Mouse (Mus musculus) hindbrain, embryonic 12.5 days (tissue): ENCODE data around the gene Ptafr. TPM values are rescaled to one million over a fixed set of nuclear protein-coding genes. Genes with fewer than 3 reads are reported as not detected.
"Not testable (repeated sequence)": the region's sequence is repeated elsewhere in the genome, so short reads cannot be mapped to it uniquely, and the experiment has no call there.

ENCODE experiments used
- ATAC-seq: fragments of 200-750 bp; cut with Nextera tagmentation; 2 replicates; pipeline ENCODE4 v1.8.0; 2017; ENCODE audit warnings: moderate TSS enrichment; ENCODE audit not compliant: low FRiP score
- H3K27ac ChIP-seq: fragments of 300-500 bp; sonication (generic); 2 replicates; pipeline ENCODE4 v1.5.1; 2016; ENCODE audit warnings: mild to moderate bottlenecking
- H3K27me3 ChIP-seq: fragments of 300-500 bp; sonication (generic); 2 replicates; pipeline ENCODE4 v1.6.1; 2016; ENCODE audit warnings: mild to moderate bottlenecking
- H3K36me3 ChIP-seq: fragments of 300-500 bp; sonication (generic); 2 replicates; pipeline ENCODE4 v1.6.1; 2016; ENCODE audit warnings: mild to moderate bottlenecking
- H3K4me1 ChIP-seq: fragments of 300-500 bp; sonication (generic); 2 replicates; pipeline ENCODE4 v1.6.1; 2016
- H3K4me2 ChIP-seq: fragments of 300-500 bp; sonication (generic); replicated peaks from 2 replicates; pipeline ENCODE4 v1.6.1; 2016; ENCODE audit warnings: mild to moderate bottlenecking
- H3K4me3 ChIP-seq: fragments of 300-500 bp; sonication (generic); 2 replicates; pipeline ENCODE4 v1.5.1; 2016; ENCODE audit warnings: mild to moderate bottlenecking
- H3K9ac ChIP-seq: fragments of 300-500 bp; sonication (generic); 2 replicates; pipeline ENCODE4 v1.6.1; 2016; ENCODE audit warnings: mild to moderate bottlenecking, moderate library complexity
- H3K9me3 ChIP-seq: fragments of 300-500 bp; sonication (generic); replicated peaks from 2 replicates; pipeline ENCODE4 v1.6.1; 2016; ENCODE audit warnings: mild to moderate bottlenecking
- WGBS: fragments of 180-500 bp; shearing (Covaris S2); methylation state at CpG from one replicate; pipeline ENCODE4 v1.1.7; 2016; 5-methylcytosine and 5-hydroxymethylcytosine counted together
- polyA plus RNA-seq: library from polyadenylated mRNA; unstranded; fragments of >200 nt; fragmentation: Nextera tagmentation; extraction: Ambion mirVana; gene quantifications from 2 replicates; pipeline ENCODE4 v1.2.1, GENCODE M21; 2016

Gene Ptafr
- polyA plus RNA-seq, 1 experiment from 2014 or later = 0.76 TPM

- no peak for ATAC-seq
- Histone ChIP-seq H3K9ac (no peak overlapping the region), H3K36me3 (no peaks in the 10 kb centered on the region), H3K9me3 (peaks cover 5% of the 10 kb centered on the region; the same call in 1 of the 2 replicates), H3K27me3 (no peaks in the 10 kb centered on the region), H3K4me3 (no peak overlapping the region), H3K4me2 (no peak overlapping the region), H3K4me1 (no peaks in the 10 kb centered on the region), H3K27ac (no peak overlapping the region)
- 77% methylated on average over 3 of the region's 3 CpGs for WGBS
These were observed 35.9 kb downstream of the Ptafr start for GRCm38 (mm10) chr4:132599764-132600163.

GRCm38 (mm10) chr4:132600465-132600864, 36.6 kb downstream of the Ptafr start:
- no peak for ATAC-seq
- no peaks in the 10 kb centered on the region for H3K27me3 ChIP-seq
- H3K27ac ChIP-seq = no peak overlapping the region
- 84% methylated on average over 6 of the region's 6 CpGs for WGBS
- peaks cover 5% of the 10 kb centered on the region; the same call in 1 of the 2 replicates for H3K9me3 ChIP-seq
- no peaks in the 10 kb centered on the region for H3K36me3 ChIP-seq
- H3K4me3 ChIP-seq = no peak overlapping the region
- no peaks in the 10 kb centered on the region for H3K4me1 ChIP-seq
- H3K4me2 ChIP-seq = no peak overlapping the region
- no peak overlapping the region for H3K9ac ChIP-seq

GRCm38 (mm10) chr4:132601242-132601641, 37.4 kb downstream of the Ptafr start:
- H3K4me1 ChIP-seq, ATAC-seq, H3K36me3 ChIP-seq, H3K27ac ChIP-seq, H3K9me3 ChIP-seq, H3K27me3 ChIP-seq, H3K4me3 ChIP-seq, H3K4me2 ChIP-seq, H3K9ac ChIP-seq: not testable (repeated sequence)
- 84% methylated on average over 5 of the region's 5 CpGs for WGBS

DNA sequence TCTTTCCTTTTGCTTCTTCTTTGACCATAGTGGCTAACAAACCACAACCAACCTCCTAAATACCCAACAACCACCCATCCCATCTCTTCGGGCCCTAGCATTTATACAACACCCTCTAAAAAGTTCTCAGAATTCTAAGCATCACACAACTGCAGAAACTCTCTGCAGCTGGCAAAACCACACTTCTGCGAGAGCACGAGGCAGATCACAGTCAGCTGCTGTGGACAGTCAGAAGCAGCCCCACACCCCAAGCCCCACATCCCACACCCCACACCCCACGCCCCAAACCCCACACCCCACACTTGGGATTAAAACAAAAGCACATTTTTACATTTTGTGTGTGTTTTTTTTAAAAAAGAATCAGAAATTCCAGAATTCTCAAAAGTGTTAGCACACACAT, 39.6 kb downstream of the Ptafr start:
- no peaks in the 10 kb centered on the region for H3K36me3 ChIP-seq
- H3K27me3 ChIP-seq = no peaks in the 10 kb centered on the region
- H3K4me2 ChIP-seq = no peak overlapping the region
- 86% methylated on average over 4 of the region's 4 CpGs for WGBS
- H3K27ac ChIP-seq = no peak overlapping the region
- H3K4me3 ChIP-seq = no peak overlapping the region
- H3K4me1 ChIP-seq = no peaks in the 10 kb centered on the region
- H3K9ac ChIP-seq = no peak overlapping the region
- no peak for ATAC-seq
- peaks cover 5% of the 10 kb centered on the region; the same call in 1 of the 2 replicates for H3K9me3 ChIP-seq

GRCm38 (mm10) chr4:132605816-132606215, 41.9 kb downstream of the Ptafr start:
- Histone ChIP-seq H3K9ac (no peak overlapping the region), H3K27ac (no peak overlapping the region), H3K4me1 (no peaks in the 10 kb centered on the region), H3K36me3 (no peaks in the 10 kb centered on the region), H3K4me3 (no peak overlapping the region), H3K27me3 (no peaks in the 10 kb centered on the region), H3K4me2 (no peak overlapping the region), H3K9me3 (no peaks in the 10 kb centered on the region)
- WGBS = 83% methylated on average over 5 of the region's 5 CpGs
- no peak for ATAC-seq

GRCm38 (mm10) chr4:132608147-132608546, 44.3 kb downstream of the Ptafr start:
- no peak overlapping the region for H3K4me3 ChIP-seq
- no peaks in the 10 kb centered on the region for H3K27me3 ChIP-seq
- no peak overlapping the region for H3K9ac ChIP-seq
- ATAC-seq = no peak
- no peaks in the 10 kb centered on the region for H3K4me1 ChIP-seq
- WGBS = 58% methylated on average over 4 of the region's 4 CpGs
- no peak overlapping the region for H3K27ac ChIP-seq
- no peak overlapping the region for H3K4me2 ChIP-seq
- no peaks in the 10 kb centered on the region for H3K9me3 ChIP-seq
- H3K36me3 ChIP-seq = no peaks in the 10 kb centered on the region

DNA sequence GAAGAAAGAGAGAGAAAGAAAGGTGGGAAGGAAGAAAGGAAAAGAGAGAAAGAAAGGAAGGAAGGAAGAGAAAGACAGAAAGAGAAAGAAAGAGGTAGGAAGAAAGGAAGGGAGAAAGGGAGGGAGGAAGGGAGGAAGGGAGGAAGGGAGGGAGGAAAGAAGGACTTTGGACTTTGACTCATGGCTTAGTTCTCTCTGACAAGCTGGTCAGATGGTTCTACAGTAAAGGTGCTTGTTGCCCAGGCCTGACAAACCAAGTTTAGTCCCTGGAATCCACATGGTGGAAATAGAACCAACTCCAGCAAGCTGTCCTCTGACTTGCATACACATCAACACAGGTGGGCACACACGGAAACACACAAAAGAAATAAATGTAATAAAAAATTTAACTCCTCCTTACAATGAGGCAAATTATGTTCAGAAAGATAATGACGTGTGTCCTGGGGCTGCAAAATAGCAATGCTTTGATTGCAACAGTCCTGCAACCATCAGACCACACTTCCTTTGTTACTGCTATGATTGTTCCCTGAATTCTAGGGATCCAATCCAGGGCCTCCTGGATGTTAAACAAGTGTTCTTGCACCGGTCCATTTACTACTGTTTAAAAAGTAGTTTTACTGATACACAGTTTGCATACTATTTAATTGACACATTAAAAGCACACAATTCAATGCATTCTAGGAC, 46.6 kb downstream of the Ptafr start:
- H3K36me3 ChIP-seq = no peaks in the 10 kb centered on the region
- no peak overlapping the region for H3K27ac ChIP-seq
- no peaks in the 10 kb centered on the region for H3K27me3 ChIP-seq
- no peak for ATAC-seq
- H3K4me3 ChIP-seq = no peak overlapping the region
- H3K4me1 ChIP-seq = no peaks in the 10 kb centered on the region
- no peak overlapping the region for H3K4me2 ChIP-seq
- H3K9me3 ChIP-seq = no peaks in the 10 kb centered on the region
- H3K9ac ChIP-seq = no peak overlapping the region
- 80% methylated on average over 3 of the region's 3 CpGs for WGBS

- Histone ChIP-seq H3K36me3 (no peaks in the 10 kb centered on the region), H3K9me3 (no peaks in the 10 kb centered on the region), H3K9ac (no peak overlapping the region), H3K27me3 (no peaks in the 10 kb centered on the region), H3K4me2 (no peak overlapping the region), H3K4me1 (no peaks in the 10 kb centered on the region), H3K27ac (no peak overlapping the region), H3K4me3 (no peak overlapping the region)
- no peak for ATAC-seq
- 88% methylated on average over 8 of the region's 8 CpGs for WGBS
These were observed 47.5 kb downstream of the Ptafr start for GRCm38 (mm10) chr4:132611320-132611719.

DNA sequence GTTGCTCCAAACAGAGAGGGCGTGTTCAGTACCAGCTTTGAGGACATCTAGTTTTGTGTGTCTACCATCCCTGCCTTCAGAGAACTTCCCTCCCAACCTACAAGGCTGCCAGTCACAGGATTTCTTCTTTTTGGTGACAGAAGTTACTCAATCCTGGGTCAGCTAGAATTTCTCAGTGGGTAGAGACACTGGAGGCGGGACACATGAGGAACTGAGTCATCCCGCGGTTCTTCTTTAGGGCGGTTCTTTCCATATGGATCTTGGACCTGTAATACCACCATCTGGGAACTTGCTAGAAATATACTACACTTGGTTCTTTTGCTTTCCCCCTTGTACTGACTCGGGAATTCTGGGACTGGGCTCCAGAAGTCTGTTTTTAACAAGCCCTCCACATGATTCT, 54.0 kb downstream of the Ptafr start:
- no peak overlapping the region for H3K27ac ChIP-seq
- no peak for ATAC-seq
- no peak overlapping the region for H3K4me2 ChIP-seq
- no peaks in the 10 kb centered on the region for H3K27me3 ChIP-seq
- no peaks in the 10 kb centered on the region for H3K4me1 ChIP-seq
- no peak overlapping the region for H3K4me3 ChIP-seq
- H3K9ac ChIP-seq = no peak overlapping the region
- WGBS = 91% methylated on average over 6 of the region's 6 CpGs
- H3K9me3 ChIP-seq = no peaks in the 10 kb centered on the region
- no peaks in the 10 kb centered on the region for H3K36me3 ChIP-seq

- Histone ChIP-seq H3K4me1 (no peaks in the 10 kb centered on the region), H3K36me3 (no peaks in the 10 kb centered on the region), H3K4me3 (no peak overlapping the region), H3K27me3 (no peaks in the 10 kb centered on the region), H3K27ac (no peak overlapping the region), H3K9ac (no peak overlapping the region), H3K9me3 (no peaks in the 10 kb centered on the region), H3K4me2 (no peak overlapping the region)
- ATAC-seq = no peak
- WGBS = 86% methylated on average over 10 of the region's 10 CpGs
These were observed 55.0 kb downstream of the Ptafr start for GRCm38 (mm10) chr4:132618850-132619375.

GRCm38 (mm10) chr4:132620134-132620533, 56.3 kb downstream of the Ptafr start:
- WGBS = 77% methylated on average over 4 of the region's 4 CpGs
- Histone ChIP-seq H3K9ac (no peak overlapping the region), H3K36me3 (no peaks in the 10 kb centered on the region), H3K4me3 (no peak overlapping the region), H3K27me3 (no peaks in the 10 kb centered on the region), H3K9me3 (no peaks in the 10 kb centered on the region), H3K4me1 (no peaks in the 10 kb centered on the region), H3K27ac (no peak overlapping the region), H3K4me2 (no peak overlapping the region)
- ATAC-seq = no peak

GRCm38 (mm10) chr4:132621287-132622068, 57.6 kb downstream of the Ptafr start:
- H3K4me2 ChIP-seq = no peak overlapping the region
- H3K9ac ChIP-seq = no peak overlapping the region
- H3K27ac ChIP-seq = no peak overlapping the region
- no peak overlapping the region for H3K4me3 ChIP-seq
- 70% methylated on average over 7 of the region's 7 CpGs for WGBS
- ATAC-seq = no peak
- no peaks in the 10 kb centered on the region for H3K9me3 ChIP-seq
- H3K4me1 ChIP-seq = no peaks in the 10 kb centered on the region
- no peaks in the 10 kb centered on the region for H3K36me3 ChIP-seq
- no peaks in the 10 kb centered on the region for H3K27me3 ChIP-seq
